Mouse (Mus musculus) bone marrow macrophage, adult 2 months (primary cell): Measurements from ENCODE around the gene Pdgfb. TPM values are rescaled to one million over a fixed set of nuclear protein-coding genes. Genes with fewer than 3 reads are reported as not detected.

Source experiments
- H3K27ac ChIP-seq: 2 replicates; pipeline ENCODE4 v1.5.1; 2012; ENCODE audit warnings: low read depth, low read length; ENCODE audit not compliant: insufficient read depth
- H3K4me1 ChIP-seq: 2 replicates; pipeline ENCODE4 v1.6.1; 2012; ENCODE audit warnings: low read length; ENCODE audit not compliant: control insufficient read depth, insufficient read depth
- H3K4me3 ChIP-seq: 2 replicates; pipeline ENCODE4 v1.5.1; 2012; ENCODE audit warnings: mild to moderate bottlenecking, low read length, moderate library complexity; ENCODE audit not compliant: insufficient read depth
- CTCF ChIP-seq: IDR thresholded peaks from 2 replicates; pipeline ENCODE4 v1.5.1; 2012; ENCODE audit warnings: low read depth, mild to moderate bottlenecking, low read length, moderate library complexity
- POLR2A ChIP-seq: IDR thresholded peaks from 2 replicates; pipeline ENCODE4 v1.6.1; 2012; ENCODE audit warnings: mild to moderate bottlenecking, low read depth, low read length, borderline replicate concordance
- polyA plus RNA-seq: library from polyadenylated mRNA; stranded (reverse); fragments of >200 nt; gene quantifications from 2 replicates; pipeline ENCODE4 v1.2.4, GENCODE M21; 2012; ENCODE audit not compliant: missing spikeins, insufficient read depth, insufficient read length

The Pdgfb gene
- polyA plus RNA-seq, 1 experiment = 52.2 TPM

DNA sequence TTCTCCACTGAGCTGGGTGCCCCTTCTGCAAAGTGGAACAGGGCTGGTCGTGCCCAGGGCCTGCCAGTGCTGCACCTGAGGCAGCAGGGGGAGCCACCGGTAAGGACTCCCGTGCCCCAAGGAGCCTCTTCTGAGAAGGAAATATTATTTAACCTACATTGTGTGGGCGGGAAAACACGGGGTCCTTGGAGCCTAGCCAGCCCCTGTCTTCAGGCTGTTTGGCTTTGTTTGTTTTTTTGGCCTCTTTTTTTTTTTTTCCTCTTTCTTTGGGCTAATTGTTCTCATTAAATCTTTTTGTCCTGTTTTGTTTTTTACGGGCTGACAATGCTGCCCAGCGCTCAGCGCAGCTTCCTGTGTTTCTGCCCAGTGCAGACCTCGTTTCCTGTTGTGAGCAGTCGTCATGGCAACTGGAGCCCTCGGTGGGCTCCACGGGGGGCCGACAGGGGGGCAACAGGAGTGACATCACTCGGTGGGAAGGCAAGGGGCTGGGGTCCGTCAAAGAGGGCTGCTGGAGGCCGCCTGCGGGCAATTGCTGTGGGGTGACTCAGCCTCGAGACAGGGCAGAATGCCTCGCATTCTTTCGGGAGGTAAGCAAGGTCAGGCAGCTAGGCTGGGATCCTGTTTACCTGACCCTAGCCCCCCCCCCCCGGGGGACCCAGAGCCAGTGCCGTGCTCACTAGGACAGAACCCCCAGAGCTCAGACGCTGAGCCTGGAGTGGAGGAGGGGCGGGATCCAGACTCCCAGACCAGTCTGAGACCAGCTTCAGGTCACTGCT lies 64.3 kb downstream of the Pdgfb start:
- H3K27ac ChIP-seq = no peak overlapping the region
- H3K4me3 ChIP-seq = peak overlapping the region; percentile 45
- TF ChIP-seq CTCF (no peak), POLR2A (no peak)
- H3K4me1 ChIP-seq = peaks cover 5% of the 10 kb centered on the region; the same call in 1 of the 2 replicates

DNA sequence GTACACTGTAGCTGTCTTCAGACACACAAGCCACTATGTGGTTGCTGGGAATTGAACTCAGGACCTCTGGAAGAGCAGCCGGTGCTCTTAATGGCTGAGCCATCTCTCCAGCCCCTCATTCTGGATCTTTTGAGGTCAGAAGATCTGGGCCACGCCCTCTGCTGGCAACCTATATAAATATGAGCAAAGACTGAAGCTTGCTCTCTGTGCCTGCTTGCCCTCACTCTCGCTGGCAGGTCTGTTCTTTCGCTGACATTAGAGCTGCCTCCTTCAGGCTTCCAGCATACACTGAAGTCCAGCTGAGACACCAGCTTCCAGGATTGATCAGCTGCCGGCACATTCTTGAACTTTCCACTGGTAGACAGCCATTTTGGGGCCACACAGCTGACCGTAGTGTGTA lies 67.1 kb downstream of the Pdgfb start:
- no peak overlapping the region for H3K4me3 ChIP-seq
- no peak overlapping the region for H3K27ac ChIP-seq
- H3K4me1 ChIP-seq = peaks cover 5% of the 10 kb centered on the region; the same call in 1 of the 2 replicates
- no peak for TF ChIP-seq CTCF
- TF ChIP-seq POLR2A = no peak

DNA sequence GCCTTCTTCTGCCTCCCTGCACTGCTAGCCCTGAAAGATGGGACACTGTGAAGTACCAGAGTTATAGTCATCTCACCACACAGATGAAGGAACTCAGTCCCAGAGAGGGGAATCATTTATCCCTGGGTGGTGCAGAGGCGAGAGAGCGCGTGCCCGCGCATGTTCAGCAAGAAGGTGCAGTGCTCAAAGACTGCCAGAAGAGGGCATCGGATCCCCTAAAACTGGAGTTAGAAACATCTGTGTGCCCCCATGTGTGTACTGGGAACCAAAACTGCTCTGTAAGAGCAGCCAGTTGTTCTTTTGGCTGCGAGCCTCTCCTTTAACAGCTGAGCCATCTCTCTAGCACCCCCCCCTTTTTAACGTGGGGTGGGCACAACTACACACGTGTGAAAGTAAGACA lies 68.0 kb downstream of the Pdgfb start:
- TF ChIP-seq POLR2A (no peak), CTCF (peak; percentile 40)
- H3K27ac ChIP-seq = no peak overlapping the region
- no peak overlapping the region for H3K4me3 ChIP-seq
- H3K4me1 ChIP-seq = peaks cover 5% of the 10 kb centered on the region; the same call in 1 of the 2 replicates

DNA sequence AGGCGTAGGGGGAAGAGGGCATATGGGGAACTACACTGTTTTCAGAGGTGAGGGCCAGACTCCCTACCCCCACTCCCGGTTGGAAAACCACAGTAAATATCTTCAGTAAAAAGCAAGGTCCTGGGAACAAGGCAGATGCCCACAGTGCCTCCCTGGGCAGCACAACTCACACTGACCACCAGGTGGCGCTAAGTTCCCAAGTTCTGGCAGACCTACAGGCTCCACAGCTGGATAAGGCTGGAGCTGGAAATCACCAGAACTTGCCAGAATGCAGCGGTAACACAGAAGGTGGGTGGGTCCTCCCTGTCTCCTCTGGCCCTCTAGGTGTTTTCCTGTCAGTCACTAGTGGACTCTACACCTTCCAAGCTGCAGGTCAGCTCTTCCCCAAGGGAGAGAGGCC lies 68.8 kb downstream of the Pdgfb start:
- peak; percentile 97 for TF ChIP-seq CTCF
- TF ChIP-seq POLR2A = no peak
- Histone ChIP-seq H3K27ac (no peak overlapping the region), H3K4me1 (peaks cover 5% of the 10 kb centered on the region; the same call in 1 of the 2 replicates), H3K4me3 (no peak overlapping the region)

Other genes with a start within 250 kb of the Pdgfb start
- gene Dnal4, start 237.1 kb downstream of the Pdgfb start, polyA plus RNA-seq = 23.9 and 26.0 TPM in 2 replicates
- 3.1 and 4.5 TPM in 2 replicates for gene Nptxr, start 210.2 kb downstream of the Pdgfb start, polyA plus RNA-seq
- gene Npcd, start 180.7 kb downstream of the Pdgfb start, polyA plus RNA-seq = not detected in 2 replicates
- gene Cbx6, start 180.3 kb downstream of the Pdgfb start, polyA plus RNA-seq = 7.4 and 7.9 TPM in 2 replicates
- gene Apobec3, start 123.3 kb downstream of the Pdgfb start, polyA plus RNA-seq = 179 and 198 TPM in 2 replicates
- 18.5 and 32.9 TPM in 2 replicates for gene Cbx7, start 43.9 kb downstream of the Pdgfb start, polyA plus RNA-seq
- 95.0 and 111 TPM in 2 replicates for gene Syngr1, start 76.4 kb upstream of the Pdgfb start, polyA plus RNA-seq
- gene Rpl3, start 76.9 kb upstream of the Pdgfb start, polyA plus RNA-seq = 928 and 957 TPM in 2 replicates
- 18.3 and 19.2 TPM in 2 replicates for gene Tab1, start 118.2 kb upstream of the Pdgfb start, polyA plus RNA-seq
- not detected in 2 replicates for gene Mgat3, start 158.7 kb upstream of the Pdgfb start, polyA plus RNA-seq
- 19.7 and 22.2 TPM in 2 replicates for gene Mief1, start 219.0 kb upstream of the Pdgfb start, polyA plus RNA-seq
- not detected in 2 replicates for gene AC140267.1, start 220.9 kb upstream of the Pdgfb start, polyA plus RNA-seq
- gene Atf4, start 240.2 kb upstream of the Pdgfb start, polyA plus RNA-seq = 122 and 133 TPM in 2 replicates
- 18.6 and 26.0 TPM in 2 replicates for gene Rps19bp1, start 249.3 kb upstream of the Pdgfb start, polyA plus RNA-seq